Mouse (Mus musculus) spleen, adult 2 months (tissue): Measurements from ENCODE around the gene Wdr74. TPM values are rescaled to one million over a fixed set of nuclear protein-coding genes. Genes with fewer than 3 reads are reported as not detected.

ENCODE experiments used
- DNase-seq, 2 experiments: peaks; one replicate each; pipeline versions ENCODE4 v3.0.0 to v3.0.0-alpha.2; 2012 to 2021; ENCODE audit warnings: low spot score in 2 of 2, low read depth in 1 of 2
- H3K27ac ChIP-seq: fragments of 200-500 bp; 2 replicates; pipeline ENCODE4 v1.5.1; 2012; ENCODE audit warnings: low read length, inconsistent platforms; ENCODE audit not compliant: insufficient read depth
- H3K27me3 ChIP-seq: fragments of 200-500 bp; 2 replicates; pipeline ENCODE4 v1.6.1; 2012; ENCODE audit warnings: mild to moderate bottlenecking, moderate library complexity, low read length, inconsistent platforms; ENCODE audit not compliant: control insufficient read depth, insufficient read depth
- H3K36me3 ChIP-seq: fragments of 200-500 bp; 2 replicates; pipeline ENCODE4 v1.6.1; 2012; ENCODE audit warnings: mild to moderate bottlenecking, low read length, inconsistent platforms; ENCODE audit not compliant: control insufficient read depth, insufficient read depth
- H3K4me1 ChIP-seq: fragments of 200-500 bp; 2 replicates; pipeline ENCODE4 v1.6.1; 2011; ENCODE audit warnings: inconsistent platforms; ENCODE audit not compliant: control insufficient read depth, insufficient read depth, insufficient read length
- H3K4me3 ChIP-seq: fragments of 200-500 bp; 2 replicates; pipeline ENCODE4 v1.5.1; 2011; ENCODE audit warnings: mild to moderate bottlenecking, inconsistent platforms; ENCODE audit not compliant: insufficient read depth, insufficient read length; ENCODE audit errors: extremely low read depth
- CTCF ChIP-seq: fragments of 200-500 bp; IDR thresholded peaks from 2 replicates; pipeline ENCODE4 v1.5.1; 2011; ENCODE audit warnings: mild to moderate bottlenecking, inconsistent platforms; ENCODE audit not compliant: insufficient read depth, insufficient read length, insufficient replicate concordance; ENCODE audit errors: extremely low read depth
- POLR2A ChIP-seq: fragments of 200-500 bp; IDR thresholded peaks from 2 replicates; pipeline ENCODE4 v1.6.1; 2011; ENCODE audit warnings: low read depth, low read length, inconsistent platforms
- WGBS: fragments of 180-500 bp; shearing (Covaris S2); methylation state at CpG from one replicate; pipeline ENCODE4 v1.1.7; 2018; 5-methylcytosine and 5-hydroxymethylcytosine counted together
- polyA plus RNA-seq: library from polyadenylated mRNA; depleted of rRNA; stranded (reverse); fragments of >200 nt; gene quantifications from 2 replicates; pipeline ENCODE4 v1.2.3, GENCODE M21; 2012; rRNA removed

Wdr74 gene
- polyA plus RNA-seq = 26.2 and 30.2 TPM in 2 replicates

DNA sequence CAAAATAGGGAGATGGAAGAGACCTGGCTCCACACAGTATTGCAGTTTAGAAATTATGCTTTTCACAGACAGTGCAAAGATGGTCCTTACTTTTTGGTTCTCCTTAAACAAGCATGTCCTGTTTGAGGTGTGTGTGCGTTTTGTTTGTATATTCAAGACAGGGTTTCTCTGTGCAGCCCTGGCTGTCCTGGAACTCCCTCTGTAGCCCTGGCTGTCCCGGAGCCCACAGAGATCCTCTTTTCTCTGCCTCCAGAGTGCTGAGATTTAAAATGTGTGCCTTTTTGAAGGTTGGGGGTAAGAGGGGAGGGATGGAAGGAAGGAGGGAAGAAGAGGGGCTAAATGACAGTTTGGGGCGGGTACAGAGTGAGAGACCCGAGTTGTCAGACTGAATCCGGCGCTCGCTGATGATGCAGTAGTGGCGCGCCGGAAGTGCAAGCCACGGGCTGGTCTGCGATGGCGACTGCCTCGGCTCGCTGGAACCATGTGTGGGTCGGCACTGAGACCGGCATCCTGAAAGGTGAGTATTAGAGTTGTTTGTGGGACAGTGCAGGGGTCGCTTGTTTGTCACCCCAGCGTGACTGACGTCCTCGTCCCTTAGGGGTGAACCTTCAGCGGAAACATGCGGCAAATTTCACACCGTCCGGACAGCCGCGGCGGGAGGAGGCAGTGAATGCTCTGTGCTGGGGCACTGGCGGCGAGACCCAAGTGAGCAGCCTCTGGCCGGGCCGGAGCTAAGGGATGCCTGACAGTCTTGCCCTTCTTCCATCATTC lies at the start of gene Wdr74:
TSS of gene Wdr74 (plus strand) at position 439 of the 771 bp plus-strand sequence.
- DNase-seq = peak; percentile 76 to 90
- Histone ChIP-seq H3K27me3 (peaks cover 1% of the 10 kb centered on the region; the same call in 1 of the 2 replicates), H3K4me1 (no peaks in the 10 kb centered on the region; the same call in 1 of the 2 replicates), H3K36me3 (peaks cover 15% of the 10 kb centered on the region), H3K4me3 (peak within 1 kb of the TSS; percentile 93), H3K27ac (peak within 1 kb of the TSS; percentile 54)
- TF ChIP-seq POLR2A = peak; percentile 76
- no peak for TF ChIP-seq CTCF
- under 1% methylated on average over 32 of the region's 32 CpGs for WGBS

DNA sequence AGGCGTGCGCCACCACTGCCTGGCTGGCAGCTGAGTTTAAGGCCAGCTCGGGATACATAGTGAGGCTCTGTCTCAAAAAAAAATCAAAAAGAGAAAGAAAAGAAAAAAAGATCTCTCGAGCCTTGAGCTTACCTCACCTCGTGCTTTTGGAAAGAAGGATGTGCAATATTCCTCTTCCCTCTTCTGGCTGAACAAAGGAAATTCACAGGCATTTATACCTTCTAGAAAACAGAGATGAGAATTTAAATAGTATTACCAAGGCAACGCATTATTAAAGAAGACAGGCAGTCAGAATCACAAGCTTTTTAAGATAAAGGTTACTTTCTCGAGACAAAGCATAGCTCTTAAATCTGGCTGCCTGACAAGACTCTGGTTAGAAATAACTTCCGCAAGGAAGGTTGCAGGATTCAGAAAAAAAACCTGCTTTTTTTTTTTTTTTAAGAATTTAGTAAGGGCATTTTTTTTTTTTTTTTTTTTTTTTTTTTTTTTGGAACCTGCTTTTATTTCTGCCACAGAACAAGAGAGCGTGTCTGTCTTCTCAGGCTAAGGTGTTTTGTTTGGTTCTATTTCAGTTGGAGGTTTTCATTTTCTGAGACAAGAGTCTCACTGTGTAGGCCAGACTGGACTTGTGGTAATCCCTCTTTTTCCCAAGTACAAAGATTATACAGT lies 43.6 kb upstream of the Wdr74 start:
- Histone ChIP-seq H3K4me1 (peaks cover 11% of the 10 kb centered on the region; the same call in 1 of the 2 replicates), H3K36me3 (no peaks in the 10 kb centered on the region), H3K27me3 (no peaks in the 10 kb centered on the region), H3K4me3 (no peak overlapping the region), H3K27ac (no peak overlapping the region)
- TF ChIP-seq POLR2A (no peak), CTCF (no peak)
- WGBS = 74% methylated on average over 9 of the region's 9 CpGs
- DNase-seq = no peak

DNA sequence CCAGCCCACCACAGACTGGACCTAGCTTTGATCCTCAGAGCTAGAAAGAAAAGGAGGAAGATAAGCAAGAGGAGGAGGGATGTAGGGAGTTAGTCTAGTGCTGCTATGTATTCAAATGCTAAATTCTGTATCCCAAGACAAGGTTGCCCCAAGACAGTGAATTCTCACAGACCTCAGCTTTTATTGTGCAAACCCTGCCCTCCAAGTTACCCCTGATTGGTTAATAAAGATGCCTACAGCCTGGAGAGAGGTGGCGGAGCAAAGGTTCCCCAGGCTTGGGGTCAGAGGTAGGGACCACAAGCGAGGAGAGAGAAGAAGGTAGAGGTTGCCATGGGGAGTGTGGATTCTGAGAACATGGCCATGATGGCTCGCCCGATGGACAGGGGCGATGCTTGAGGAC lies 42.9 kb upstream of the Wdr74 start:
- WGBS = 91% methylated on average over 5 of the region's 5 CpGs
- H3K36me3 ChIP-seq = no peaks in the 10 kb centered on the region
- peaks cover 11% of the 10 kb centered on the region; the same call in 1 of the 2 replicates for H3K4me1 ChIP-seq
- TF ChIP-seq CTCF (no peak), POLR2A (no peak)
- DNase-seq = no peak
- H3K27me3 ChIP-seq = no peaks in the 10 kb centered on the region
- no peak overlapping the region for H3K4me3 ChIP-seq
- no peak overlapping the region for H3K27ac ChIP-seq

DNA sequence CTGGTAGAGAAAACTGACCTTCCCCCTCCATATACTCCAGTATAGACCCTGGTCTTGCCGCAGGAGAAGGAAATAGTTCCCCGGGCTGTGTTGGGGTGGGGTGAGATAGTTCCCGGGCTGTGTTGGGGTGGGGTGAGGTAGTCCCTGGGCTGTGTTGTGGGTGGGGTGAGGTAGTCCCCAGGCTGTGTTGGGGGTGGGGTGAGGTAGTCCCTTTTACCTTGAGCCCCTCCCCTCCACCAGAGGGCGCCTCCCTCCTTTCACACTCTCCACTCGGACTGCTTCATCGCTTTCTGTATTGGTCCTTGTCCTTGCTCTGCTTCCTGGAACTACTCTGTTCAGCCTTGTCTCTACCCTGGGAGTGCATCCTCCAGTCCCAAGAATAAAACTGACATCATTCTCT lies 40.3 kb upstream of the Wdr74 start:
- no peaks in the 10 kb centered on the region for H3K27me3 ChIP-seq
- DNase-seq = peak; percentile 29 to 63
- H3K4me3 ChIP-seq = no peak overlapping the region
- H3K36me3 ChIP-seq = no peaks in the 10 kb centered on the region
- TF ChIP-seq CTCF = peak; percentile 71
- TF ChIP-seq POLR2A = no peak
- H3K4me1 ChIP-seq = peaks cover 11% of the 10 kb centered on the region; the same call in 1 of the 2 replicates
- 37% methylated on average over 6 of the region's 6 CpGs for WGBS
- H3K27ac ChIP-seq = no peak overlapping the region

DNA sequence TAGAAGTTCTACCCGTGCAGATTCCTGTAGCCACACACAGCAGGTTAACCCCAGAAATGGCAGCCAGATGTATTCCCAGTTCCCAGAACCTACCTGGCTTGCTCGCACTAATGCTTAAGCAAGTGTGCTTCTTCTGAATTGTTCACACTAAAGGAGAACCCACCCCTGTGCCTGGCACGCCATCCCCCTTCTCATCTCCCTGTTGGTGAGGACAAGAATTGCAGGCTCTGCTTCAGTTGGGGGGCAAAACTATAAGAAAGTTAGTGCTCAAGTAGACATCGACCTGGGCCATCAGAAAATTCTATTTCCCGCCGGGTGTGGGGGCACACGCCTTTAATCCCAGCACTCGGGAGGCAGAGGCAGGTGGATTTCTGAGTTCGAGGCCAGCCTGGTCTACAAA lies 36.0 kb upstream of the Wdr74 start:
- H3K27ac ChIP-seq = no peak overlapping the region
- no peak overlapping the region for H3K4me3 ChIP-seq
- H3K27me3 ChIP-seq = no peaks in the 10 kb centered on the region
- no peaks in the 10 kb centered on the region for H3K36me3 ChIP-seq
- H3K4me1 ChIP-seq = peaks cover 10% of the 10 kb centered on the region; the same call in 1 of the 2 replicates
- WGBS = 83% methylated on average over 9 of the region's 9 CpGs
- TF ChIP-seq CTCF (no peak), POLR2A (no peak)
- DNase-seq = no peak

DNA sequence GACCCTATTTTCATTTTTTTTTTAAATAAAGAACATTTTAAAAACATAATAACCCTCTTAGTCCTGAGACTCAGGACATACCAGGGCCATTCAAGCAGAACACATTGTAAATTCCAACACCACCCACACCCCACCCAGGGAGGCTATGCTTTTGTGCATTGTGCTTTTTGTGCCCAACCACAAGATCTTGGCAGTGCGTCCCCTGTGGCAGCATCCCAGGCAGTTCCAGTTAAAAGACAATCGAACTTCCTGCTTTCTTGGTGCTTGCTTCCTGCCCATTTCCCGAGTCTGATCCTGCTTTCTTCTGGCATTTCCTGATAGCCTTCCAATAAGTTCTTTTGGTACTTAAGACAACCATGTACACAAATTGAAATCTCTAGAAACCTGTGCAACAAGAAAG lies 33.2 kb upstream of the Wdr74 start:
- Histone ChIP-seq H3K27ac (no peak overlapping the region), H3K4me1 (no peaks in the 10 kb centered on the region), H3K36me3 (peaks cover 6% of the 10 kb centered on the region; the same call in 1 of the 2 replicates), H3K27me3 (no peaks in the 10 kb centered on the region), H3K4me3 (no peak overlapping the region)
- TF ChIP-seq POLR2A (no peak), CTCF (no peak)
- WGBS = 26% methylated on average over 3 of the region's 3 CpGs
- no peak for DNase-seq
